Mouse (Mus musculus) kidney, postnatal 0 days (tissue): ENCODE results near the gene Dyrk3. TPM values are rescaled to one million over a fixed set of nuclear protein-coding genes. Genes with fewer than 3 reads are reported as not detected.
A peak's percentile ranks its signal among the peaks of the same experiment; 100 is the strongest.

Experiments
- ATAC-seq: fragments of 200-750 bp; cut with Nextera tagmentation; replicated peaks from 2 replicates; pipeline ENCODE4 v1.8.0; 2017; ENCODE audit warnings: low read depth, moderate number of reproducible peaks, moderate TSS enrichment, moderate library complexity; ENCODE audit not compliant: low FRiP score
- DNase-seq: peaks from one replicate; pipeline ENCODE4 v3.0.0-alpha.2; 2016; ENCODE audit warnings: low spot score
- H3K27ac ChIP-seq: fragments of 300-500 bp; sonication (generic); 2 replicates; pipeline ENCODE4 v1.5.1; 2014; ENCODE audit warnings: mild to moderate bottlenecking
- H3K27me3 ChIP-seq: fragments of 300-500 bp; sonication (generic); 2 replicates; pipeline ENCODE4 v1.6.1; 2014; ENCODE audit warnings: low read length, mixed read lengths; ENCODE audit not compliant: insufficient read depth
- H3K36me3 ChIP-seq: fragments of 300-500 bp; sonication (generic); 2 replicates; pipeline ENCODE4 v1.6.1; 2014; ENCODE audit warnings: low read length, mixed read lengths; ENCODE audit not compliant: insufficient read depth
- H3K4me1 ChIP-seq: fragments of 300-500 bp; sonication (generic); replicated peaks from 2 replicates; pipeline ENCODE4 v1.6.1; 2014; ENCODE audit warnings: antibody characterized with exemption, low read length, mixed read lengths; ENCODE audit not compliant: insufficient read depth
- H3K4me2 ChIP-seq: fragments of 300-500 bp; sonication (generic); 2 replicates; pipeline ENCODE4 v1.6.1; 2014; ENCODE audit warnings: mild to moderate bottlenecking, low read length, moderate library complexity, mixed read lengths
- H3K4me3 ChIP-seq: fragments of 300-500 bp; sonication (generic); replicated peaks from 2 replicates; pipeline ENCODE4 v1.5.1; 2014; ENCODE audit warnings: low read depth, low read length
- H3K9ac ChIP-seq: fragments of 300-500 bp; sonication (generic); 2 replicates; pipeline ENCODE4 v1.6.1; 2014; ENCODE audit warnings: low read depth, low read length
- H3K9me3 ChIP-seq: fragments of 300-500 bp; sonication (generic); replicated peaks from 2 replicates; pipeline ENCODE4 v1.6.1; 2016; ENCODE audit warnings: low read length, inconsistent platforms, mixed read lengths
- CTCF ChIP-seq: IDR thresholded peaks from 2 replicates; pipeline ENCODE4 v1.5.1; 2016; ENCODE audit warnings: antibody characterized with exemption, low read depth, mild to moderate bottlenecking, moderate library complexity
- WGBS: fragments of 180-500 bp; shearing (Covaris S2); extraction: QIAGEN DNeasy Blood & Tissue Kit; methylation state at CpG from one replicate; pipeline ENCODE4 v1.1.7; 2014; 5-methylcytosine and 5-hydroxymethylcytosine counted together
- polyA plus RNA-seq: library from polyadenylated mRNA; unstranded; fragments of >200 nt; fragmentation: Nextera tagmentation; extraction: Ambion mirVana; gene quantifications from 2 replicates; pipeline ENCODE4 v1.2.1, GENCODE M21; 2015

The Dyrk3 gene
- polyA plus RNA-seq, 1 experiment from 2014 or later, result 5.2 TPM

GRCm38 (mm10) chr1:131103776-131104424, 34.2 kb downstream of the Dyrk3 start:
- no peaks in the 10 kb centered on the region for H3K9me3 ChIP-seq
- H3K9ac ChIP-seq, result no peak overlapping the region
- H3K27ac ChIP-seq, result no peak overlapping the region
- peaks cover 4% of the 10 kb centered on the region; the same call in 1 of the 2 replicates for H3K4me1 ChIP-seq
- no peaks in the 10 kb centered on the region for H3K27me3 ChIP-seq
- no peaks in the 10 kb centered on the region for H3K36me3 ChIP-seq
- ATAC-seq, result no peak
- DNase-seq, result no peak
- TF ChIP-seq CTCF, result no peak
- no peak overlapping the region for H3K4me2 ChIP-seq
- H3K4me3 ChIP-seq, result no peak overlapping the region
- WGBS, result 74% methylated on average over 10 of the region's 10 CpGs

GRCm38 (mm10) chr1:131100808-131101207, 37.3 kb downstream of the Dyrk3 start:
- no peak overlapping the region for H3K9ac ChIP-seq
- 76% methylated on average over 1 of the region's 1 CpGs for WGBS
- no peaks in the 10 kb centered on the region for H3K9me3 ChIP-seq
- no peaks in the 10 kb centered on the region for H3K27me3 ChIP-seq
- peaks cover 11% of the 10 kb centered on the region; the same call in 1 of the 2 replicates for H3K4me1 ChIP-seq
- TF ChIP-seq CTCF, result no peak
- no peak for DNase-seq
- no peak for ATAC-seq
- H3K4me3 ChIP-seq, result no peak overlapping the region
- no peaks in the 10 kb centered on the region for H3K36me3 ChIP-seq
- H3K4me2 ChIP-seq, result no peak overlapping the region
- H3K27ac ChIP-seq, result no peak overlapping the region

- DNase-seq (peak; percentile 98), ATAC-seq (peak; percentile 96)
- Histone ChIP-seq H3K4me3 (peak within 1 kb of the TSS; percentile 83), H3K4me1 (peaks cover 35% of the 10 kb centered on the region), H3K36me3 (no peaks in the 10 kb centered on the region), H3K27me3 (no peaks in the 10 kb centered on the region), H3K9ac (peak within 1 kb of the TSS; percentile 93), H3K9me3 (no peaks in the 10 kb centered on the region), H3K4me2 (peak within 1 kb of the TSS; percentile 88), H3K27ac (peak within 1 kb of the TSS; percentile 95)
- 1% methylated on average over 32 of the region's 32 CpGs for WGBS
- TF ChIP-seq CTCF, result no peak
Observed at GRCm38 (mm10) chr1:131097700-131098094, 40.4 kb downstream of the Dyrk3 start, which contains the start of gene Mapkapk2. TSS of gene Mapkapk2 (minus strand) at chr1:131097826.

GRCm38 (mm10) chr1:131096803-131097699, 41.1 kb downstream of the Dyrk3 start:
- Histone ChIP-seq H3K27ac (peak overlapping the region; percentile 95), H3K27me3 (no peaks in the 10 kb centered on the region), H3K9ac (peak overlapping the region; percentile 93), H3K4me3 (peak overlapping the region; percentile 83), H3K4me2 (peak overlapping the region; percentile 88), H3K9me3 (no peaks in the 10 kb centered on the region), H3K4me1 (peaks cover 42% of the 10 kb centered on the region), H3K36me3 (no peaks in the 10 kb centered on the region)
- under 1% methylated on average over 93 of the region's 98 CpGs for WGBS
- peak; percentile 90 for DNase-seq
- ATAC-seq, result peak; percentile 75
- no peak for TF ChIP-seq CTCF

- ATAC-seq, result no peak
- Histone ChIP-seq H3K4me2 (peak overlapping the region; percentile 88), H3K27ac (peak overlapping the region; percentile 95), H3K4me1 (peaks cover 49% of the 10 kb centered on the region), H3K27me3 (no peaks in the 10 kb centered on the region), H3K4me3 (peak overlapping the region; percentile 83), H3K9me3 (no peaks in the 10 kb centered on the region), H3K9ac (peak overlapping the region; percentile 93), H3K36me3 (no peaks in the 10 kb centered on the region)
- DNase-seq, result peak; percentile 51
- 8% methylated on average over 9 of the region's 9 CpGs for WGBS
- TF ChIP-seq CTCF, result no peak
Observed at GRCm38 (mm10) chr1:131096132-131096695, 41.9 kb downstream of the Dyrk3 start.

- no peaks in the 10 kb centered on the region for H3K36me3 ChIP-seq
- DNase-seq (no peak), ATAC-seq (no peak)
- no peak for TF ChIP-seq CTCF
- no peaks in the 10 kb centered on the region for H3K27me3 ChIP-seq
- H3K4me3 ChIP-seq, result peak overlapping the region; percentile 83
- peak overlapping the region; percentile 93 for H3K9ac ChIP-seq
- no peaks in the 10 kb centered on the region for H3K9me3 ChIP-seq
- peaks cover 55% of the 10 kb centered on the region for H3K4me1 ChIP-seq
- WGBS, result 27% methylated on average over 8 of the region's 8 CpGs
- H3K4me2 ChIP-seq, result peak overlapping the region; percentile 88
- 0 out of 2 replicates have a peak overlapping the region, but pooled peaks have one; percentile 95 for H3K27ac ChIP-seq
Observed at GRCm38 (mm10) chr1:131095574-131095973, 42.6 kb downstream of the Dyrk3 start.
